Mouse (Mus musculus) heart, postnatal 36 days (tissue): ENCODE results near the gene Ctss. TPM values are rescaled to one million over a fixed set of nuclear protein-coding genes. Genes with fewer than 3 reads are reported as not detected.

Experiments used
- total RNA-seq, 2 experiments: library from RNA; stranded (reverse); gene quantifications; 2 replicates each; pipeline ENCODE4 v1.2.3; 2021

The Ctss gene
- total RNA-seq, 2 experiments from 2014 or later: 12.8 to 27.3 TPM

Other genes starting within 250 kb of the Ctss start
- 10 to 100 TPM; 26.7 to 26.8 TPM for gene Mindy1, start 245.4 kb upstream of the Ctss start, total RNA-seq
- 10 to 100 TPM; 24.1 to 26.6 TPM for gene Prune1, start 244.7 kb upstream of the Ctss start, total RNA-seq
- under 1 TPM; 0.53 to 0.60 TPM for gene Anxa9, start 219.6 kb upstream of the Ctss start, total RNA-seq
- gene Cers2, start 212.0 kb upstream of the Ctss start, total RNA-seq: 10 to 100 TPM; 36.4 to 45.9 TPM
- 10 to 100 TPM; 12.6 to 13.8 TPM for gene Setdb1, start 169.6 kb upstream of the Ctss start, total RNA-seq
- not detected for gene 4930558C23Rik, start 123.9 kb upstream of the Ctss start, total RNA-seq
- 10 to 100 TPM; 39.7 to 43.0 TPM for gene Arnt, start 92.4 kb upstream of the Ctss start, total RNA-seq
- gene Ctsk, start 27.5 kb upstream of the Ctss start, total RNA-seq: 1 to 10 TPM; 9.5 to 9.6 TPM
- not detected for gene Hormad1, start 32.9 kb downstream of the Ctss start, total RNA-seq
- 10 to 100 TPM; 19.1 to 20.0 TPM for gene Golph3l, start 62.1 kb downstream of the Ctss start, total RNA-seq
- 10 to 100 TPM; 73.0 to 75.0 TPM for gene Ensa, start 98.2 kb downstream of the Ctss start, total RNA-seq
- gene Mcl1, start 132.0 kb downstream of the Ctss start, total RNA-seq: 100 to 1,000 TPM; 151 to 156 TPM
- gene Adamtsl4, start 161.1 kb downstream of the Ctss start, total RNA-seq: 10 to 100 TPM; 62.2 to 67.6 TPM
- gene Ecm1, start 212.8 kb downstream of the Ctss start, total RNA-seq: 10 to 100 TPM; 59.4 to 60.0 TPM
- gene Tars2, start 233.4 kb downstream of the Ctss start, total RNA-seq: 10 to 100 TPM; 42.9 to 46.2 TPM